Mouse (Mus musculus) adrenal gland (tissue): ENCODE measurements around the gene Chrna3.

Source experiments
- intact Hi-C: fragments of 180-260 bp; cut with DNase I; formaldehyde crosslinking; loops from one replicate; pipeline ENCODE4 v1.15.1; 2025
- long read RNA-seq, 2 experiments: library from polyadenylated mRNA; unstranded; transcript quantifications; one replicate each; pipeline ENCODE4 v2.0.0; 2020; ENCODE audit warnings: borderline replicate concordance in 1 of 2; ENCODE audit not compliant: insufficient replicate concordance in 1 of 2

Chrna3 gene
- long read RNA-seq, experiment 1, full-length matches to known transcripts, result 8 of 11 reads
- long read RNA-seq, experiment 1, partial matches to known transcripts, result 1 of 11 reads
- long read RNA-seq, experiment 1, other reads (novel, unspliced or antisense), result 2 of 11 reads
- long read RNA-seq, experiment 2, full-length matches to known transcripts, result 16 of 23 reads
- long read RNA-seq, experiment 2, partial matches to known transcripts, result 6 of 23 reads
- long read RNA-seq, experiment 2, other reads (novel, unspliced or antisense), result 1 of 23 reads

GRCm38 (mm10) chr9:55026275-55026663 is at the start of gene Chrna3:
Gene Chrna3, minus strand, starts transcription at chr9:55026562.
- intact Hi-C loops, result no loop called here

GRCm38 (mm10) chr9:55067965-55068265 is 41.6 kb upstream of the Chrna3 start:
- intact Hi-C loops, result no loop called here

- intact Hi-C loops, result no loop called here
Measured at GRCm38 (mm10) chr9:55067260-55067964, 41.0 kb upstream of the Chrna3 start.

GRCm38 (mm10) chr9:55065241-55065640 is 38.9 kb upstream of the Chrna3 start:
- intact Hi-C loops, result no loop called here

- intact Hi-C loops, result no loop called here
Measured at GRCm38 (mm10) chr9:55058067-55058466, 31.7 kb upstream of the Chrna3 start.

- intact Hi-C loops, result no loop called here
Measured at GRCm38 (mm10) chr9:55055386-55055930, 29.1 kb upstream of the Chrna3 start.

- intact Hi-C loops, result no loop called here
Measured at GRCm38 (mm10) chr9:55048211-55048880, 22.0 kb upstream of the Chrna3 start, which contains the start of gene Chrnb4. Gene Chrnb4, minus strand, starts transcription at chr9:55048779.

GRCm38 (mm10) chr9:55046764-55047163 is 20.4 kb upstream of the Chrna3 start:
- intact Hi-C loops, result no loop called here

- intact Hi-C loops, result no loop called here
Measured at GRCm38 (mm10) chr9:55045001-55045400, 18.6 kb upstream of the Chrna3 start.

GRCm38 (mm10) chr9:55043688-55044087 is 17.3 kb upstream of the Chrna3 start:
- intact Hi-C loops, result no loop called here

- intact Hi-C loops, result no loop called here
Measured at GRCm38 (mm10) chr9:55041389-55041788, 15.0 kb upstream of the Chrna3 start.

GRCm38 (mm10) chr9:55039983-55040382 is 13.6 kb upstream of the Chrna3 start:
- intact Hi-C loops, result no loop called here

GRCm38 (mm10) chr9:55038948-55039347 is 12.6 kb upstream of the Chrna3 start:
- intact Hi-C loops, result no loop called here

- intact Hi-C loops, result no loop called here
Measured at GRCm38 (mm10) chr9:55031435-55032167, 5.2 kb upstream of the Chrna3 start.

GRCm38 (mm10) chr9:55025534-55026274 is 658 bp downstream of the Chrna3 start:
- intact Hi-C loops, result no loop called here

- intact Hi-C loops, result loop anchor here (1.0 to 2.0 kb wide), 2 partner anchors 86 to 287 kb away; no protein-coding TSS in a partner anchor
Measured at GRCm38 (mm10) chr9:55023902-55024583, 2.3 kb downstream of the Chrna3 start.

GRCm38 (mm10) chr9:55023326-55023725 is 3.0 kb downstream of the Chrna3 start:
- intact Hi-C loops, result loop anchor here (2.0 kb wide), 1 partner anchor 287 kb away; no protein-coding TSS in a partner anchor

GRCm38 (mm10) chr9:55016926-55017325 is 9.4 kb downstream of the Chrna3 start:
- intact Hi-C loops, result no loop called here

- intact Hi-C loops, result no loop called here
Measured at GRCm38 (mm10) chr9:55010588-55011350, 15.6 kb downstream of the Chrna3 start.
